Mouse (Mus musculus) neural tube, embryonic 15.5 days (tissue): ENCODE data around the gene Gm20390. TPM values are rescaled to one million over a fixed set of nuclear protein-coding genes. Genes with fewer than 3 reads are reported as not detected.

ENCODE experiments used
- ATAC-seq: fragments of 200-750 bp; cut with Nextera tagmentation; 2 replicates; pipeline ENCODE4 v1.8.0; 2017; ENCODE audit warnings: mild to moderate bottlenecking, moderate TSS enrichment, moderate library complexity; ENCODE audit not compliant: low FRiP score
- H3K27ac ChIP-seq: fragments of 300-500 bp; sonication (generic); replicated peaks from 2 replicates; pipeline ENCODE4 v1.5.1; 2015; ENCODE audit warnings: mild to moderate bottlenecking, inconsistent platforms
- H3K27me3 ChIP-seq: fragments of 300-500 bp; sonication (generic); replicated peaks from 2 replicates; pipeline ENCODE4 v1.6.1; 2015; ENCODE audit warnings: inconsistent platforms
- H3K36me3 ChIP-seq: fragments of 300-500 bp; sonication (generic); 2 replicates; pipeline ENCODE4 v1.6.1; 2015; ENCODE audit warnings: inconsistent platforms
- H3K4me1 ChIP-seq: fragments of 300-500 bp; sonication (generic); 2 replicates; pipeline ENCODE4 v1.6.1; 2015; ENCODE audit warnings: inconsistent platforms
- H3K4me2 ChIP-seq: fragments of 300-500 bp; sonication (generic); 2 replicates; pipeline ENCODE4 v1.6.1; 2015; ENCODE audit warnings: inconsistent platforms, mild to moderate bottlenecking, moderate library complexity
- H3K4me3 ChIP-seq: fragments of 300-500 bp; sonication (generic); replicated peaks from 2 replicates; pipeline ENCODE4 v1.5.1; 2015; ENCODE audit warnings: mild to moderate bottlenecking, inconsistent platforms
- H3K9ac ChIP-seq: fragments of 300-500 bp; sonication (generic); replicated peaks from 2 replicates; pipeline ENCODE4 v1.6.1; 2015; ENCODE audit warnings: mild to moderate bottlenecking, inconsistent platforms
- H3K9me3 ChIP-seq: fragments of 300-500 bp; sonication (generic); replicated peaks from 2 replicates; pipeline ENCODE4 v1.6.1; 2016; ENCODE audit warnings: inconsistent platforms
- WGBS: fragments of 180-500 bp; shearing (Covaris S2); methylation state at CpG from one replicate; pipeline ENCODE4 v1.1.7; 2015; ENCODE audit warnings: mixed read lengths; 5-methylcytosine and 5-hydroxymethylcytosine counted together
- polyA plus RNA-seq: library from polyadenylated mRNA; unstranded; fragments of >200 nt; fragmentation: Nextera tagmentation; extraction: Ambion mirVana; gene quantifications from 2 replicates; pipeline ENCODE4 v1.2.1, GENCODE M21; 2015

The Gm20390 gene
- 377 and 385 TPM in 2 replicates for polyA plus RNA-seq

DNA sequence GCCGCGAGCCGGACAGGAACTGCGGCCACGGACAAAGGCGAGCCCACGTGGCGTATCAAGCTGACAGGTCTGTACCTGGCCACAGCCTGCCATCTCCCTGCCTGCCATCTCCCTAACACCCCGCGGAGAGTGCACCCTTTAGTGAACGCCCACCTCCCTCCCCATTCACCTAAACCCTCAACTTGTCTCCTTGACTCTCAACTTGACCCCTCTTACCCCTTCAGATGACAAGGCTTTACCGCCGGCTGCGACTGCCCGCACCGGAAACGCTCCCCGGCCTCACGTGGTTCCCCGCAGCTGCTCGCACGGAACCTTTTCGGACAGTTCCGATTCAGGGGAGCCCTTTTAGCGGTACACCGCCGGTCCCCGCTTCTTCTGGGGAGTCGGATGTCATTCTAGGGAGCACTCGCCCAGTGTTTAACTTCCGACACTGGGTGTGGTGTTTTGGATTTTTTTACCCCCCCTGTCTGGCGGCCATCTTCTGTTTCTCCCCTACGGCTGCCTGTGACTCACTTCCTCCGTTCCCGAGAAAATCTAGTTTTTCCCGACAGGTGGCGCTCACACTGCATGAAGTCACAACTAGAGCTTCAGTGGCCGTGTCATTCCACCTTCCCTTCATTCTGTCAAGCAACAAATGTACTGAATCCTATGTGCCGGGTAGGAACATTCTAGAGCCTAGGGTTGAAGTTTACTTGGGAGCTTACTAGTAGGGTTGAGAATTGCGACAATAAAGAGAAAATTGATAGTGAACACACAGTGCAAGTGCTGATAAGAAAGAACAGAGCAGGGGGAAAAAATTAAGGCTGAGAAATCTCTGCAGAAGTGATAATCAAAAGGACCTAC, at the start of gene Gm20390, which contains the start of gene Nme1:
Gene Gm20390, minus strand, starts transcription at position 289 of the 843 bp plus-strand sequence.
Gene Nme1, minus strand, starts transcription at position 517 of the 843 bp plus-strand sequence.
- Histone ChIP-seq H3K9ac (peak within 1 kb of the TSS; percentile 64), H3K4me2 (peak within 1 kb of the TSS; percentile 83), H3K27ac (peak within 1 kb of the TSS; percentile 87), H3K4me1 (peaks cover 22% of the 10 kb centered on the region), H3K27me3 (no peaks in the 10 kb centered on the region), H3K9me3 (no peaks in the 10 kb centered on the region), H3K36me3 (peaks cover 25% of the 10 kb centered on the region), H3K4me3 (peak within 1 kb of the TSS; percentile 75)
- WGBS: under 1% methylated on average over 40 of the region's 40 CpGs
- ATAC-seq: peak; percentile 96

- no peak for ATAC-seq
- Histone ChIP-seq H3K4me2 (no peak overlapping the region), H3K4me3 (no peak overlapping the region), H3K4me1 (peaks cover 17% of the 10 kb centered on the region), H3K9ac (no peak overlapping the region), H3K9me3 (no peaks in the 10 kb centered on the region), H3K36me3 (no peaks in the 10 kb centered on the region), H3K27ac (no peak overlapping the region), H3K27me3 (no peaks in the 10 kb centered on the region)
- 94% methylated on average over 2 of the region's 2 CpGs for WGBS
Observed at GRCm38 (mm10) chr11:94003346-94003745, 35.3 kb upstream of the Gm20390 start.

GRCm38 (mm10) chr11:93999276-93999675, 31.2 kb upstream of the Gm20390 start:
- ATAC-seq: no peak
- H3K9ac ChIP-seq: no peak overlapping the region
- no peak overlapping the region for H3K4me3 ChIP-seq
- H3K4me2 ChIP-seq: no peak overlapping the region
- no peaks in the 10 kb centered on the region for H3K27me3 ChIP-seq
- H3K27ac ChIP-seq: no peak overlapping the region
- H3K36me3 ChIP-seq: no peaks in the 10 kb centered on the region
- no peaks in the 10 kb centered on the region for H3K9me3 ChIP-seq
- H3K4me1 ChIP-seq: peaks cover 41% of the 10 kb centered on the region

DNA sequence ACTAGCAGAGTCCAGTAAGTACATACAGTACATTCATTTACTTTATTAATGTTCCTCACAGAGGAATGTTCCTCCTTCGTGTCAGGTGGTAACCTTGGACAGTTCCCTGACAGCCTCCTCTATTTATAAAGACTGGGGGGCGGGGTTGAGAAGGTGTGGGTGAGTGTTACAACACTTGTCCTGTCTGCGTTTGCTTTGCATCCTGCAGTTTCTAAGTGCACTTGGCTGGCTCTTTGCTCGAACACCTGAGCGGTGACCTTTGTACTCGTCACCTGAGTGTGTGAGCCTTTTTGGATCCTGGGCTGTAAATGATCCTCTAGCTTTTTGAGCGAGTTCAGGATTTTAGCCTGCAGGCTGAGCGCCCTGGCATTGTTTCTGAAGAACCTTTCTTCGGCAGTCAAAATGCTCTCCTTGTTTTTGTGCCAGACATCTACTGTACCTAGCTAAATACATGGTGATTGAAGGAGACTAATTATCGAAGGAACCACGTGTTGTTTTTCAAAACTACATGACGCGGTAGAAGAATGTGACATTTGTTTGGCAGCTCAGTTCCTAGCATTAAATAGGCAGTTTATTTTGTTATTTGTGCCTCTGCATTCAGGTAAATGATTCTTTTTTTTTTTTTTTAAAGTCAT, 29.2 kb upstream of the Gm20390 start:
- ATAC-seq: no peak

GRCm38 (mm10) chr11:93996306-93997140, 28.4 kb upstream of the Gm20390 start:
- H3K4me1 ChIP-seq: peaks cover 41% of the 10 kb centered on the region
- peak overlapping the region; percentile 87 for H3K4me3 ChIP-seq
- H3K27ac ChIP-seq: peak overlapping the region; percentile 95
- ATAC-seq: peak; percentile 68; the same call in 1 of the 2 replicates
- peak overlapping the region; percentile 88 for H3K9ac ChIP-seq
- peak overlapping the region; percentile 85 for H3K4me2 ChIP-seq
- 0 out of 2 replicates have a peak, but pooled peaks cover 3% of the 10 kb centered on the region for H3K27me3 ChIP-seq
- under 1% methylated on average over 55 of the region's 58 CpGs for WGBS
- H3K9me3 ChIP-seq: no peaks in the 10 kb centered on the region
- no peaks in the 10 kb centered on the region for H3K36me3 ChIP-seq

More for the DNA sequence above, 29.2 kb upstream of the Gm20390 start:
- Histone ChIP-seq H3K36me3 (no peaks in the 10 kb centered on the region), H3K27me3 (no peaks in the 10 kb centered on the region), H3K27ac (no peak overlapping the region), H3K4me3 (peak overlapping the region; percentile 87), H3K4me2 (peak overlapping the region; percentile 85), H3K9ac (peak overlapping the region; percentile 21; the same call in 1 of the 2 replicates), H3K4me1 (peaks cover 41% of the 10 kb centered on the region), H3K9me3 (no peaks in the 10 kb centered on the region)
- WGBS: 35% methylated on average over 13 of the region's 13 CpGs

DNA sequence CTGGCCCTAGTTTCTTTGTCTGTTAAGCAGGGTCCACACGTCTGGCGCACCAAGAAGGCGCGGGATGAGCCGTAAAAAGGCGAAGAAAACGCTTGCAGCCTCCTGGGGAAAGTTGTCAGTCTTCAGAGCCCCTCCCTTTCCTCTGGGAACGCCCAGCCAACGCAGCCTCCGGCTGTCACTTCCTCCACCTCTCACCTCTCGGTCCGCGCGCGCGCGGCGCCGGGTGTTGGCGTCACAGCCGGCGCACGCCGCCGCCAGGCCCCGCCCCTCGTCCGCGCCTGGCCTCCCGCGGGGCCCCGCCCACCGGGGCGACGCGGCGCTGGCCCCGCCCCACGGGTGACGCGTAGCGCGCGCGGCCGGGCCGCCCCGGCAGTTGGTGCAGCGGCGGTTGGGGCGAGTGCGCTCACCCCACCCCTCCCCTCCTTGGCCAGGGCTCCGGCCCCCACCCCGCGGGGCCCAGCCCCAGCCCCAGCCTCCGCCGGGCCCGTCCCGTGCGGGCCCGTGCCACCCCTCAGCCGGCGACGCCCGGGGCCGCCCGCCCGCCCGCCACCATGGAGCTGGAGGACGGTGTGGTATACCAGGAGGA, 27.7 kb upstream of the Gm20390 start, which contains the start of gene Spag9:
Gene Spag9, plus strand, starts transcription at position 372 of the 586 bp plus-strand sequence.
- peak; percentile 93 for ATAC-seq
- Histone ChIP-seq H3K27me3 (0 out of 2 replicates have a peak, but pooled peaks cover 3% of the 10 kb centered on the region), H3K27ac (peak within 1 kb of the TSS; percentile 95), H3K4me2 (peak within 1 kb of the TSS; percentile 85), H3K36me3 (no peaks in the 10 kb centered on the region), H3K4me3 (peak within 1 kb of the TSS; percentile 87), H3K9me3 (no peaks in the 10 kb centered on the region), H3K4me1 (peaks cover 41% of the 10 kb centered on the region), H3K9ac (peak within 1 kb of the TSS; percentile 88)
- WGBS: under 1% methylated on average over 60 of the region's 70 CpGs

- WGBS: 8% methylated on average over 15 of the region's 15 CpGs
- Histone ChIP-seq H3K27ac (peak overlapping the region; percentile 95), H3K4me1 (peaks cover 41% of the 10 kb centered on the region), H3K4me3 (peak overlapping the region; percentile 87), H3K9me3 (no peaks in the 10 kb centered on the region), H3K36me3 (no peaks in the 10 kb centered on the region), H3K4me2 (peak overlapping the region; percentile 85), H3K9ac (peak overlapping the region; percentile 68), H3K27me3 (peaks cover 3% of the 10 kb centered on the region; the same call in 1 of the 2 replicates)
- ATAC-seq: peak; percentile 9
Observed at GRCm38 (mm10) chr11:93995111-93995719, 27.1 kb upstream of the Gm20390 start.

DNA sequence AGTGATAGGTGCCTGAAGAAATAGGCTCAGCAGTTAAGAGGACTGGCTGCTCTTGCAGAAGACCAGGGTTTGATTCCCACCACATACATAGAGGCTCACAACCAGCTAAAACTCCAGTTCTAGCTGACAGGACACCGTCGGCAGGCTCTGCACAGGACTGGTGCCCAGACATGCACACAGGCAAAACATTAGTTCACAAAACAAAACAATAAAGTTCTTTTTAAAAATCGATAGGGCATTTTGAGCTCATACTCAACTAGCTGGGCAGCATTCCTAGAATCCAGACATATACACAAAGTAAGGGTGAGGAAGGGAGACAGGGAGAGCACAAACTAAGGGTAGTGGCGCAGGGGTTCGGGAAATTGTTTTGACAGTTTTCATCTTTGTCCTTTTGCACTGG, 26.4 kb upstream of the Gm20390 start:
- Histone ChIP-seq H3K9me3 (no peaks in the 10 kb centered on the region), H3K4me2 (peak overlapping the region; percentile 85), H3K36me3 (no peaks in the 10 kb centered on the region), H3K4me1 (peaks cover 36% of the 10 kb centered on the region), H3K9ac (peak overlapping the region; percentile 68; the same call in 1 of the 2 replicates), H3K27me3 (peaks cover 3% of the 10 kb centered on the region; the same call in 1 of the 2 replicates), H3K4me3 (0 out of 2 replicates have a peak overlapping the region, but pooled peaks have one; percentile 87), H3K27ac (peak overlapping the region; percentile 95)
- 72% methylated on average over 5 of the region's 5 CpGs for WGBS
- ATAC-seq: no peak

GRCm38 (mm10) chr11:93988328-93989062, 20.4 kb upstream of the Gm20390 start:
- H3K4me3 ChIP-seq: no peak overlapping the region
- H3K36me3 ChIP-seq: no peaks in the 10 kb centered on the region
- WGBS: 74% methylated on average over 12 of the region's 12 CpGs
- peaks cover 3% of the 10 kb centered on the region; the same call in 1 of the 2 replicates for H3K27me3 ChIP-seq
- H3K4me2 ChIP-seq: no peak overlapping the region
- H3K9me3 ChIP-seq: no peaks in the 10 kb centered on the region
- no peaks in the 10 kb centered on the region for H3K4me1 ChIP-seq
- H3K27ac ChIP-seq: no peak overlapping the region
- H3K9ac ChIP-seq: no peak overlapping the region
- ATAC-seq: no peak
